Mouse (Mus musculus) CH12.LX (cell line): ENCODE results near the gene Gzmb.

ENCODE experiments used
- POLR2A ChIP-seq: IDR thresholded peaks from 2 replicates; pipeline ENCODE4 v1.6.1; 2011; ENCODE audit warnings: low read depth, mild to moderate bottlenecking, improper control_type of control experiment, low read length
- RAD21 ChIP-seq: IDR thresholded peaks from 2 replicates; pipeline ENCODE4 v1.6.1; 2011; ENCODE audit warnings: low read depth, mild to moderate bottlenecking, low read length, improper control_type of control experiment, moderate library complexity
- USF2 ChIP-seq: conservative IDR thresholded peaks from 2 replicates; pipeline ENCODE4 v1.6.1; 2011; ENCODE audit warnings: low read depth, low read length, improper control_type of control experiment

DNA sequence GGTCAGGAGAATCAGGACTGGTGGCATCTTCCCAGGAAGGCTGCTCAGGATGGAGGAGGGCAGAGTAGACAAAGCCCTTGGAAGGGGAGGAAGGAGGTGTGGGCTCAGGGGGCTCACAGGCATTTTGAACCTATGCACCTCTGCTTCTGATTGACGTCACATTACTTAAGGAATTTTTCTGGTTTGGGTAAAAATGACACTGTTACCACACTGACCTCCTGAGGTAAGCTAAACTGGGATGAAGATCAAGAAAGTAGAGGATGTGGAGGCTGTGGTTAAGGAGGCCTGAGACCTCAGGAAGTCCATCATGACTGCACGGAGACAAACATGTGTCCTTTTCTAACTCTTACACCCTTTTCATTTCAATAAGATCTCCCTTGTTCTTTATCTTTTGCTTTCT, 27.5 kb downstream of the Gzmb start, which contains the start of gene Gzmc:
- no peak for TF ChIP-seq POLR2A
- TF ChIP-seq USF2, result no peak
- TF ChIP-seq RAD21, result no peak
